Mouse (Mus musculus): ENCODE results near the gene Ephb2.

- TF ChIP-seq CTCF (IDR thresholded peaks at IDR 0.05; ENCODE audit: extremely low read depth, insufficient read depth, insufficient read length, insufficient replicate concordance) (no peak), POLR2A (IDR thresholded peaks at IDR 0.05; ENCODE audit: low read depth, low read length) (no peak)
Measured at GRCm38 (mm10) chr4:136602018-136602554, 233.7 kb downstream of the Ephb2 start.

Data from spleen, adult 2 months (tissue).